Mouse (Mus musculus) yolk sac, embryonic 10.5 days (tissue): ENCODE results near the gene Adipor1.
"Not testable (repeated sequence)": the region's sequence is repeated elsewhere in the genome, so short reads cannot be mapped to it uniquely, and the experiment has no call there.

ENCODE experiments used
- DNase-seq: peaks from one replicate; pipeline ENCODE4 v3.0.0-alpha.2; 2017; ENCODE audit warnings: low spot score

Adipor1 gene

GRCm38 (mm10) chr1:134419751-134420458, 4.7 kb downstream of the Adipor1 start:
- peak; percentile 76 for DNase-seq

- DNase-seq: peak; percentile 40
Measured at GRCm38 (mm10) chr1:134423911-134424310, 8.7 kb downstream of the Adipor1 start.

GRCm38 (mm10) chr1:134426289-134426688, 11.1 kb downstream of the Adipor1 start:
- peak; percentile 41 for DNase-seq

- no peak for DNase-seq
Measured at GRCm38 (mm10) chr1:134433002-134433401, 17.8 kb downstream of the Adipor1 start.

GRCm38 (mm10) chr1:134433473-134433872, 18.3 kb downstream of the Adipor1 start:
- DNase-seq: no peak

- no peak for DNase-seq
Measured at GRCm38 (mm10) chr1:134435414-134435813, 20.2 kb downstream of the Adipor1 start.

GRCm38 (mm10) chr1:134440437-134440836, 25.3 kb downstream of the Adipor1 start:
- DNase-seq: no peak

- not testable (repeated sequence) for DNase-seq
Measured at GRCm38 (mm10) chr1:134441737-134442136, 26.6 kb downstream of the Adipor1 start.

- no peak for DNase-seq
Measured at GRCm38 (mm10) chr1:134442394-134442793, 27.2 kb downstream of the Adipor1 start.

- not testable (repeated sequence) for DNase-seq
Measured at GRCm38 (mm10) chr1:134443288-134443687, 28.1 kb downstream of the Adipor1 start.

GRCm38 (mm10) chr1:134445418-134445817, 30.2 kb downstream of the Adipor1 start:
- no peak for DNase-seq

- DNase-seq: not testable (repeated sequence)
Measured at GRCm38 (mm10) chr1:134448537-134448936, 33.4 kb downstream of the Adipor1 start.

GRCm38 (mm10) chr1:134450201-134450600, 35.0 kb downstream of the Adipor1 start:
- DNase-seq: no peak

- no peak for DNase-seq
Measured at GRCm38 (mm10) chr1:134450986-134451385, 35.8 kb downstream of the Adipor1 start.

GRCm38 (mm10) chr1:134454904-134455824, 40.0 kb downstream of the Adipor1 start, which contains the start of gene Klhl12:
Gene Klhl12 (plus strand): TSS chr1:134455531.
- peak; percentile 96 for DNase-seq

- DNase-seq: no peak
Measured at GRCm38 (mm10) chr1:134456060-134456459, 40.9 kb downstream of the Adipor1 start.

GRCm38 (mm10) chr1:134458139-134458727, 43.1 kb downstream of the Adipor1 start:
- DNase-seq: no peak

- no peak for DNase-seq
Measured at GRCm38 (mm10) chr1:134460294-134461284, 45.4 kb downstream of the Adipor1 start.
